Mouse (Mus musculus) CH12.LX (cell line): Measurements from ENCODE around the gene Ttc4. TPM values are rescaled to one million over a fixed set of nuclear protein-coding genes. Genes with fewer than 3 reads are reported as not detected.

ENCODE experiments used
- DNase-seq: peaks from one replicate; pipeline ENCODE4 v3.0.0-alpha.2; 2013; ENCODE audit errors: extremely low read depth
- H3K27ac ChIP-seq: 2 replicates; pipeline ENCODE4 v1.5.1; 2012; ENCODE audit warnings: low read depth, mild to moderate bottlenecking, control low read depth, moderate library complexity; ENCODE audit not compliant: insufficient read depth
- H3K27me3 ChIP-seq: replicated peaks from 2 replicates; pipeline ENCODE3; 2012; ENCODE audit warnings: inconsistent platforms
- H3K36me3 ChIP-seq, 2 experiments: replicated peaks in 1 of 2; 2 replicates each; pipeline versions ENCODE3 to v1.6.1; 2012; ENCODE audit warnings: inconsistent platforms in 1 of 2, low read length in 1 of 2, mild to moderate bottlenecking in 1 of 2, mixed read lengths in 1 of 2, moderate library complexity in 1 of 2; ENCODE audit not compliant: control insufficient read depth in 1 of 2, insufficient read depth in 1 of 2
- H3K4me1 ChIP-seq, 2 experiments: 2 replicates each; pipeline ENCODE4 v1.6.1; 2012; ENCODE audit warnings: inconsistent platforms in 1 of 2, moderate library complexity in 1 of 2; ENCODE audit not compliant: insufficient read depth in 2 of 2, control insufficient read depth in 1 of 2
- H3K4me2 ChIP-seq: 2 replicates; pipeline ENCODE4 v1.6.1; 2012; ENCODE audit warnings: low read depth, mild to moderate bottlenecking, control low read depth; ENCODE audit not compliant: poor library complexity, insufficient read depth, severe bottlenecking
- H3K4me3 ChIP-seq, 3 experiments: fragments of 150-350 bp in 1 of 3; sonication (generic) in 1 of 3; replicated peaks in 1 of 3; 2 replicates each; pipeline versions ENCODE3 to v1.5.1; 2011 to 2012; ENCODE audit warnings: low read depth in 2 of 3, low read length in 2 of 3, mild to moderate bottlenecking in 2 of 3, moderate library complexity in 2 of 3, control low read depth in 1 of 3, improper control_type of control experiment in 1 of 3, inconsistent platforms in 1 of 3, mixed read lengths in 1 of 3; ENCODE audit not compliant: poor library complexity in 1 of 3
- H3K79me2 ChIP-seq: replicated peaks from 2 replicates; pipeline ENCODE4 v1.6.1; 2012; ENCODE audit warnings: mild to moderate bottlenecking, moderate library complexity; ENCODE audit not compliant: control insufficient read depth, poor library complexity, insufficient read depth, severe bottlenecking; ENCODE audit errors: extremely low read depth
- H3K9ac ChIP-seq: 2 replicates; pipeline ENCODE4 v1.6.1; 2012; ENCODE audit warnings: low read depth, mild to moderate bottlenecking, control low read depth, moderate library complexity; ENCODE audit not compliant: insufficient read depth
- H3K9me3 ChIP-seq: replicated peaks from 2 replicates; pipeline ENCODE3; 2012; ENCODE audit warnings: low read length, inconsistent platforms, mixed read lengths
- BHLHE40 ChIP-seq: IDR thresholded peaks from 2 replicates; pipeline ENCODE4 v1.6.1; 2011; ENCODE audit warnings: mild to moderate bottlenecking, low read depth, low read length, improper control_type of control experiment
- CHD2 ChIP-seq: IDR thresholded peaks from 2 replicates; pipeline ENCODE4 v1.6.1; 2011; ENCODE audit warnings: low read length, improper control_type of control experiment
- CTCF ChIP-seq, 2 experiments: IDR thresholded peaks in 1 of 2; conservative IDR thresholded peaks in 1 of 2; 2 replicates each; pipeline ENCODE4 v1.5.1; 2011 to 2012; ENCODE audit warnings: low read depth in 2 of 2, low read length in 2 of 2, improper control_type of control experiment in 1 of 2, inconsistent platforms in 1 of 2, mild to moderate bottlenecking in 1 of 2, moderate library complexity in 1 of 2
- E2F4 ChIP-seq: IDR thresholded peaks from 2 replicates; pipeline ENCODE4 v1.6.1; 2011; ENCODE audit warnings: low read depth, low read length, improper control_type of control experiment; ENCODE audit not compliant: insufficient replicate concordance
- ELF1 ChIP-seq: IDR thresholded peaks from 2 replicates; pipeline ENCODE4 v1.6.1; 2014; ENCODE audit warnings: low read depth, mild to moderate bottlenecking, inconsistent platforms, low read length, improper control_type of control experiment
- ETS1 ChIP-seq: conservative IDR thresholded peaks from 2 replicates; pipeline ENCODE4 v1.6.1; 2012; ENCODE audit warnings: low read depth, mild to moderate bottlenecking, inconsistent platforms, low read length, improper control_type of control experiment, moderate library complexity
- GABPA ChIP-seq: IDR thresholded peaks from 2 replicates; pipeline ENCODE4 v1.6.1; 2012; ENCODE audit warnings: low read depth, low read length, improper control_type of control experiment, inconsistent platforms; ENCODE audit not compliant: insufficient replicate concordance
- JUN ChIP-seq: IDR thresholded peaks from 2 replicates; pipeline ENCODE4 v1.6.1; 2011; ENCODE audit warnings: low read depth, mild to moderate bottlenecking, low read length, improper control_type of control experiment, moderate library complexity; ENCODE audit not compliant: insufficient read depth
- JUND ChIP-seq: conservative IDR thresholded peaks from 2 replicates; pipeline ENCODE4 v1.6.1; 2011; ENCODE audit warnings: low read depth, low read length, improper control_type of control experiment
- KAT2A ChIP-seq: IDR thresholded peaks from 2 replicates; pipeline ENCODE4 v1.6.1; 2012; ENCODE audit warnings: low read length, improper control_type of control experiment, inconsistent platforms; ENCODE audit not compliant: insufficient replicate concordance
- MAFK ChIP-seq: IDR thresholded peaks from 2 replicates; pipeline ENCODE4 v1.6.1; 2011; ENCODE audit warnings: low read length, improper control_type of control experiment; ENCODE audit not compliant: insufficient replicate concordance
- MAX ChIP-seq: IDR thresholded peaks from 2 replicates; pipeline ENCODE4 v1.6.1; 2011; ENCODE audit warnings: low read length, improper control_type of control experiment
- MAZ ChIP-seq: IDR thresholded peaks from 2 replicates; pipeline ENCODE4 v1.6.1; 2012; ENCODE audit warnings: low read depth, mild to moderate bottlenecking, inconsistent platforms, low read length, improper control_type of control experiment, moderate library complexity
- MXI1 ChIP-seq: IDR thresholded peaks from 2 replicates; pipeline ENCODE4 v1.6.1; 2011; ENCODE audit warnings: mild to moderate bottlenecking, low read depth, low read length, improper control_type of control experiment
- MYC ChIP-seq: IDR thresholded peaks from 2 replicates; pipeline ENCODE4 v1.6.1; 2011; ENCODE audit warnings: low read depth, mild to moderate bottlenecking, improper control_type of control experiment, low read length
- NRF1 ChIP-seq: IDR thresholded peaks from 2 replicates; pipeline ENCODE4 v1.6.1; 2014; ENCODE audit warnings: low read depth, mild to moderate bottlenecking, inconsistent platforms, low read length, improper control_type of control experiment, moderate library complexity
- POLR2A ChIP-seq: IDR thresholded peaks from 2 replicates; pipeline ENCODE4 v1.6.1; 2011; ENCODE audit warnings: low read depth, mild to moderate bottlenecking, improper control_type of control experiment, low read length
- POLR2AphosphoS2 ChIP-seq: IDR thresholded peaks from 2 replicates; pipeline ENCODE4 v1.6.1; 2011; ENCODE audit warnings: low read depth, low read length, improper control_type of control experiment
- SMC3 ChIP-seq: IDR thresholded peaks from 2 replicates; pipeline ENCODE4 v1.6.1; 2011; ENCODE audit warnings: low read depth, low read length, improper control_type of control experiment
- TBP ChIP-seq: conservative IDR thresholded peaks from 2 replicates; pipeline ENCODE4 v1.6.1; 2011; ENCODE audit warnings: low read depth, low read length, improper control_type of control experiment
- UBTF ChIP-seq: IDR thresholded peaks from 2 replicates; pipeline ENCODE4 v1.6.1; 2012; ENCODE audit warnings: low read depth, mild to moderate bottlenecking, inconsistent platforms, low read length, improper control_type of control experiment, moderate library complexity
- USF1 ChIP-seq: IDR thresholded peaks from 2 replicates; pipeline ENCODE4 v1.6.1; 2014; ENCODE audit warnings: low read depth, mild to moderate bottlenecking, inconsistent platforms, low read length, improper control_type of control experiment
- ZC3H11A ChIP-seq: IDR thresholded peaks from 2 replicates; pipeline ENCODE4 v1.6.1; 2012; ENCODE audit warnings: low read depth, mild to moderate bottlenecking, inconsistent platforms, low read length, improper control_type of control experiment
- ZKSCAN1 ChIP-seq: IDR thresholded peaks from 2 replicates; pipeline ENCODE4 v1.6.1; 2012; ENCODE audit warnings: low read depth, inconsistent platforms, low read length, improper control_type of control experiment, borderline replicate concordance
- ZMIZ1 ChIP-seq: IDR thresholded peaks from 2 replicates; pipeline ENCODE4 v1.6.1; 2012; ENCODE audit warnings: low read depth, mild to moderate bottlenecking, inconsistent platforms, low read length, improper control_type of control experiment
- dilution Hi-C: fragments of 300-500 bp; cut with MboI; formaldehyde crosslinking; loops from 2 replicates; pipeline ENCODE4 v1.14.3; 2020; ENCODE audit warnings: low sequenced_read_pairs; ENCODE audit not compliant: extremely low pct_unique_long_range_greater_than_20kb, extremely low pct_ligation_motif_present
- in situ Hi-C: fragments of 300-500 bp; cut with MboI; formaldehyde crosslinking; loops from 3 replicates; pipeline ENCODE4 v1.14.3; 2019; ENCODE audit warnings: low sequenced_read_pairs, low pct_ligation_motif_present, low pct_unique_long_range_greater_than_20kb, mixed read lengths
- polyA plus RNA-seq: library from polyadenylated mRNA; unstranded; fragments of >175 nt; gene quantifications from 2 replicates; pipeline ENCODE4 v1.2.1, GENCODE M21; 2012; ENCODE audit warnings: low read depth; ENCODE audit not compliant: insufficient read length
- total RNA-seq, 2 experiments: library from RNA; depleted of rRNA; stranded (reverse); fragments of 300-350 nt in 1 of 2; fragments of >200 nt in 1 of 2; gene quantifications; 2 replicates each; pipeline ENCODE4 v1.2.3; 2012 to 2014

Gene Ttc4
- total and polyA plus RNA-seq, 3 experiments: 47.8 to 61.8 (median 50.2) TPM

DNA sequence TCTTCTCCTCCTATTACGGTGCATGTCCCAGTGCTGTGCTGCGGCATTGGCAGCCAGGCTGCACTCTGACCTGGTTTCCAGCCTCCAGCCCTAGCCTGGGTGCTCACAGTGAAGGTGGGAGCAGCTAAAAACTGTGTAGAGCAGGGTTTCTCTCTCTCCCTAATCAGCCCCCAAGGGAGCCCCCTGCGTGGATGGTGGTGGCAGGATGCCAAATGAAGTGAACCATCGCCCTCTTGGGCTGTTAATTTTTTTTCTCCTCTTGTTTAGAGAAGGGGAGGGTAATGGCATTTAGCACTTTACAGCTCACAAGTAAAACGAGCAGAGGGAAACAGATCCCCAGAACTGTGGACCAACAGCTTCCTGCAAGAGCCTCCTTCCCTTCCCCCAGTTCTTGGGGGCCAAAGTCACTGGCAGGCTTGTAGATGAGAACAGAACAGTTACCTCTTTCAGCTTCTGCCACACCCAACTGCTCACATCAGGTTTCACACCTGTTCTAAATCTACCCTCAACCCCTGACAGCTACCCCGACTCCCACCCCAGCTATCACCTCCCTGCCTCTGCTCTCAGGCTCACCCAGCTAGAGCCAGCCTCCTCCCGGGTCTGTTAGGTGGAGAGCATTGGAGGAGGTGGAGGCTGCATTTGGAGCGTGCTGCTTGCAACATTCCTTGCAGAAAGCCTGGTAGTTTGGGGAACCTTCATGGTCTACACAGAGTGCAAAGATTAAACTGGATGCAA, 35.1 kb downstream of the Ttc4 start:
- dilution Hi-C loops: no loop called here
- H3K9ac ChIP-seq: no peak overlapping the region
- H3K27me3 ChIP-seq: peaks cover 27% of the 10 kb centered on the region
- no peaks in the 10 kb centered on the region for H3K36me3 ChIP-seq
- TF ChIP-seq NRF1: no peak
- TF ChIP-seq POLR2AphosphoS2: no peak
- TF ChIP-seq JUND: no peak
- TF ChIP-seq TBP: no peak
- no peak for TF ChIP-seq E2F4
- no peak for TF ChIP-seq UBTF
- TF ChIP-seq ELF1: no peak
- no peak for TF ChIP-seq MXI1
- TF ChIP-seq ZKSCAN1: no peak
- no peak for TF ChIP-seq ETS1
- no peak for TF ChIP-seq CHD2
- no peak for TF ChIP-seq MAFK
- TF ChIP-seq USF1: no peak
- no peak for TF ChIP-seq MAZ
- no peak for TF ChIP-seq BHLHE40
- TF ChIP-seq ZMIZ1: no peak
- peaks cover 13% of the 10 kb centered on the region for H3K9me3 ChIP-seq
- H3K79me2 ChIP-seq: no peaks in the 10 kb centered on the region
- DNase-seq: no peak
- peaks cover 3 to 18% of the 10 kb centered on the region in 2 experiments; a peak in 2 of 4 replicates for H3K4me1 ChIP-seq
- no peak overlapping the region for H3K4me2 ChIP-seq
- no peak overlapping the region for H3K4me3 ChIP-seq
- H3K27ac ChIP-seq: no peak overlapping the region
- in situ Hi-C loops: loop anchor here (25.0 kb wide), 1 partner anchor 519 kb away; no protein-coding TSS in a partner anchor

DNA sequence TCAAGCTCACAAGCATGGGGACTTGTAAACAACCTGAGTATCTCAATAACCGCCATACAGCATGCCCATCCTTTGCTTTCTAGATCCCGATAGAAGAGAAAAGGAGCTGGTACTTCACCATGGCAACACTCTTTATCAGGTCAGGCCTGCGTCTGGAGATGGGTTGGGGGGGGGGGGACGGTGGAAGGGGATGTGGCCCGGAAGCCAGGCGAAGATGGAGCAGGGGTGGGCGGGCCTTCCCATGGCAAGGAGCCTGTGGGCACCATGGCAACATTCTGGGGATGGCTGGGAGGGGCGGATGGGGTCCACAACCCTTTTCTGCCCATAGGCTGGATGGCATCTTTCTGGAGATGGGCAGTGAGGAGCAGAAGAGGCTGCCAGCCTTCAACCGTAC, 44.7 kb downstream of the Ttc4 start:
- in situ Hi-C loops (loop anchor here (10.0 to 25.0 kb wide), 2 partner anchors 161 to 528 kb away; no protein-coding TSS in a partner anchor), dilution Hi-C loops (no loop called here)

More for the DNA sequence above, 44.7 kb downstream of the Ttc4 start:
- peaks cover 0 to 3% of the 10 kb centered on the region in 2 experiments; a peak in 2 of 4 replicates for H3K4me1 ChIP-seq
- H3K9me3 ChIP-seq: peaks cover 3% of the 10 kb centered on the region
- no peaks in the 10 kb centered on the region for H3K79me2 ChIP-seq
- no peaks in the 10 kb centered on the region for H3K36me3 ChIP-seq
- H3K9ac ChIP-seq: no peak overlapping the region
- TF ChIP-seq GABPA: no peak
- TF ChIP-seq KAT2A: no peak
- no peak for TF ChIP-seq CHD2
- TF ChIP-seq ZC3H11A: no peak
- TF ChIP-seq CTCF (conservative IDR thresholded peaks at IDR 0.05 in 1 of 2, IDR thresholded peaks at IDR 0.05 in 1 of 2; ENCODE audit: low read depth in 2 of 2, low read length in 2 of 2): no peak
- no peak for TF ChIP-seq POLR2A
- TF ChIP-seq NRF1: no peak
- no peak for TF ChIP-seq MYC
- no peak for TF ChIP-seq SMC3
- TF ChIP-seq MXI1: no peak
- TF ChIP-seq MAX: no peak
- TF ChIP-seq JUN: no peak
- H3K4me2 ChIP-seq: no peak overlapping the region
- no peak overlapping the region for H3K27ac ChIP-seq
- DNase-seq: no peak
- H3K27me3 ChIP-seq: peaks cover 73% of the 10 kb centered on the region
- no peak overlapping the region for H3K4me3 ChIP-seq
